Mouse (Mus musculus) heart, postnatal 36 days (tissue): ENCODE measurements around the gene Lpin2. TPM values are rescaled to one million over a fixed set of nuclear protein-coding genes. Genes with fewer than 3 reads are reported as not detected.

Experiments used
- DNase-seq, 2 experiments: peaks; one replicate each; pipeline ENCODE4 v3.0.0; 2021 to 2022
- intact Hi-C: fragments of 180-260 bp; cut with DNase I; formaldehyde crosslinking; loops from one replicate; pipeline ENCODE4 v1.15.1; 2025
- total RNA-seq, 2 experiments: library from RNA; stranded (reverse); gene quantifications; 2 replicates each; pipeline ENCODE4 v1.2.3; 2021

Gene Lpin2
- total RNA-seq, 2 experiments from 2014 or later = 7.0 to 7.4 TPM

DNA sequence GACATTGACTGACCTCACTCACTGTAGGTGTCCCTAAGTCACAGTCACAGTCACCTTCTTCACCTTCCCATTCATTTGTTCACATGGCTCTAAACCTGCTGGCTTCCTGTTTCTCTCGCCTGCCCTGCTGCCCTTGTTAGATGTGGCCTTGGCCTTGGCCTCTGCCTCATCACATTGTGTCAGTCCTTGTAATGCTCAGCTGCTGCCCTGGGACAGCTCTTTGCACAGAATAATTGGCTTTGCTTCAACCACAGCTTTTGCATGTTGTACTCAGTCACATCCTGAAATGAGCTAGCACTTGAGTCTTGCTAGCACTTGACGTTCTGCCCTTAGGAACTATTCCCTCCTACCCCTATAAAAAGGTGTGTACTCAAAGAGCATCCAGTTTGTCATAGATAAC, 42.2 kb downstream of the Lpin2 start:
- intact Hi-C loops = no loop called here
- no peak for DNase-seq

- intact Hi-C loops = loop anchor here (5.0 kb wide), 1 partner anchor 87 kb away; the partner anchor contains the start of gene Emilin2
- peak; percentile 34 to 40 for DNase-seq
Observed at GRCm38 (mm10) chr17:71225091-71225490, 42.7 kb downstream of the Lpin2 start.

DNA sequence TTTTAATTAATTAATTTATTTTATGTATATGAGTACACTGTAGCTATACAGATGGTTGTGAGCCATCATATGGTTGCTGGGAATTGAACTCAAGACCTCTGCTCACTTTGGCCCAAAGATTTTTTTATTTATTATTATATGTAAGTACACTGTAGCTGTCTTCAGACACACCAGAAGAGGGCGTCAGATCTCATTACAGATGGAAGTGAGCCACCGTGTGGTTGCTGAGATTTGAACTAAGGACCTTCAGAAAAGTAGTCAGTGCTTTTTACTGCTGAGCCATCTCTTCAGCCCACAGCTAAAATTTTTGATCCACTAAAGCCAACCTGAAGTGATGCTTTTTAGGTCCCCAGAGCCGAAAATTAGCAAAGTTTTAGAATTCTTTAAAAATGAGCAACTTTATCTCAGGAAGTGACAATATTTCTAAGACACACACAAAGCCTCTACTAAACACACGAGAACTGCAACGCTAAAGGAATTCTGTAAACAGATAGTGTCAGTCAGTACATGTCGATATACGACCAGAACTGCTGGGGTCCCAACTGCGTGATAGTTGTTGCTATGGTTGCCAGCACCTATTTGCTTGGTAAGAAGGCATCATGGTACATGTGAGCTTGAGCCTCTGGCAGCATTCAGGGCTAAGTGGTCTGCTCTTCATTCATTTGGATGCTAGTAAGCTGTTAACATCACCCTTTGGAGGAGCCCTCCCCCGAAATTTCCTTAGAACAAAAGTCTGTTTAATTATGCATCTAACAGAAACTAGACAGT, 45.0 kb downstream of the Lpin2 start:
- intact Hi-C loops = loop anchor here (5.0 kb wide), 1 partner anchor 85 kb away; the partner anchor contains the start of gene Emilin2
- no peak for DNase-seq

DNA sequence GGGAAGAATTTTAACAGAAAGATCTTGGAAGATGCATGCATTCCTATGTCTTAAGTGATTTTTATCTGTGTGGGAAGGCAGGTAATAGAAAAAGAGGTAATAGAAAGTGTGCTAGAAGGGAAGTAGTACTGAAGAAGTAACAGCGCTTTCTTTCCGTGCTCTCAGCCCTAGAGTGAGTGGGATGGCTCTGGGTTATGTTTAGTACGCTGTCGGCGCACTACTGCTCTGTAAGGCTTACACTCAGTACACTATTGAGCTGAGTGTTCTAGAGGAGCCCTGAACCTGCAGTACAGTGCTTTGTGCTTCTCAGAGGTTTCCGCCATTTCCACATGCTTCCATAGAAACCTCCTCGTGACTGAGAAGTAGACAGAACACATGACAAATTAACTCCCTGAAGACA, 46.3 kb downstream of the Lpin2 start:
- intact Hi-C loops = loop anchor here (5.0 kb wide), 1 partner anchor 84 kb away; the partner anchor contains the start of gene Emilin2
- no peak for DNase-seq

- intact Hi-C loops = loop anchor here (5.0 kb wide), 1 partner anchor 122 kb away; no protein-coding TSS in a partner anchor
- no peak for DNase-seq
Observed at GRCm38 (mm10) chr17:71230108-71230709, 47.8 kb downstream of the Lpin2 start.

DNA sequence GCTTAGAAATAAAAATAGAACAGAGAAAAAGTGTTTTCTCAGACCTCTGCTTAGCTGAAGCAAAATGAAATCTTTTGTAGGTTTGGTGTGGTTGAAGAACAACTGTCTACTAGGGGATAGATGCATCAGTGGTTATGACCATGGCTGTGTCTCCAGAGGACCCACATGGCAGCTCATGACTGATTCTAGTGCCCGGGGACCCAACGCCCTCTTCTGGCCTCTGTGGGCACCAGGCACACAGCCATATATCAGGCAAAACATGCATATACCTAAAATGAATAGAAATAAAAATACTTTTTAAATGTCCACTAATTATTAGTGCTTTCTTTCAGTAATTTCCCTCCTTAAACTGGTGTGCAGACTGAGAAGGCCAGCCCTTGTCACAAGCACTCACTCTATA, 49.6 kb downstream of the Lpin2 start:
- DNase-seq = no peak
- intact Hi-C loops = loop anchor here (1.0 to 5.0 kb wide), 2 partner anchors 120 to 164 kb away; no protein-coding TSS in a partner anchor

GRCm38 (mm10) chr17:71233210-71233609, 50.9 kb downstream of the Lpin2 start:
- intact Hi-C loops = loop anchor here (5.0 kb wide), 1 partner anchor 119 kb away; no protein-coding TSS in a partner anchor

GRCm38 (mm10) chr17:71234041-71234594, 51.8 kb downstream of the Lpin2 start:
- DNase-seq = no peak
- intact Hi-C loops = loop anchor here (5.0 kb wide), 1 partner anchor 118 kb away; no protein-coding TSS in a partner anchor

More at GRCm38 (mm10) chr17:71233210-71233609, 50.9 kb downstream of the Lpin2 start:
- no peak for DNase-seq

- no peak for DNase-seq
- intact Hi-C loops = no loop called here
Observed at GRCm38 (mm10) chr17:71235229-71235958, 53.0 kb downstream of the Lpin2 start.

DNA sequence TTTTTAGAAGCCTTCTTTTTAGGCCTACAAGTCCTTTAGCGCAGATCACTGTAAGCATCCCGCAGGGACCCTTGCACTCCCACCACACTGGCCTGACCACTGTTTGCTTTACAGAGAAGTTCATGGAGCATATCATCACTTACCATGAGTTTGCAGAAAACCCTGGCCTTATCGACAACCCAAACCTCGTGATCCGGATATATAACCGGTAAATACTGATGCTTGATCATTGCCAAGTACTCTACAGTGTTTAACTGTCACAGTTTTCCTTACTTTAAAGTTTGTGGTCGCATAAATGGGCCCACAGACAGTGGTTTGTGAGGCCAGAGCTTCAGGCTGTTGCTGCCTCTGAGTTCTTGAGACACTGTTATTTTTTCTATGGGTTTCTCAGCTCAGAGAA, 56.1 kb downstream of the Lpin2 start:
- DNase-seq = no peak
- intact Hi-C loops = no loop called here

DNA sequence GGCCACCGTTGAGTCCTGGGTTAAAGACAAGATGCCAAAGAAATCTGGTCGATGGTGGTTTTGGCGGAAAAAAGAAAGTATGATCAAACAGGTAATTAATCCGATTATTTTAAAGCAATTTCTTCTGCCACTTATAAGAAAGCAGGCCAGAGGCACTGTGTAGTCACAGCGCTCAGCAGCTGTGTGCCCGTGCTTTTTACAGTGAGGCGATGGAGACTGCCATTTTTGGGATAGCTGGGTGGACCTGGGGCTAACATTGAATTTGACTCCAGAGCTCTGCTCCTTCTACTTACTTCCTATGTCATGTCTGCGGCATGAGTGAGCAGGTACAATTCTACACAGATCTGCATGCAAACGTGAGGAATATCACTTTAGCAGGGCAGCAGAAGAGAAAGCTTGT, 58.5 kb downstream of the Lpin2 start:
- intact Hi-C loops = no loop called here
- DNase-seq = no peak

DNA sequence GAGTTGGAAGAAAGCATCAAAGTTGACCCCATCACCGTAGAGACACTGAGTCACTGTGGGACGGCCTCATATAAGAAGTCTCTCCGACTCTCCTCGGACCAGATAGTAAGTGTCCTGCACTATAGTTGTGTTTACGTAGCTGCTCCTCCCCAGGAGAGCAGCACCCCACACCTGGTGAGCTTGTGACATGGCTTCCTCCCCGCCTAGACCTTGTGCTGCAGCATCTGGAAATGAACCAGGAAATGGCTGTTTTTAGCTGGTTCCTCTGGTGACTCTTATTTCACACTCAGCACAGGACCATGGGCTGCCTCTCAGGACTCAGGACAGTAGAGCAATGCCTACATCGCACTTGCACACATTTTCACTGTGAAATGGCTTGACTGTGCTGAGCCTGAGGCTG, 60.3 kb downstream of the Lpin2 start:
- intact Hi-C loops = no loop called here

DNA sequence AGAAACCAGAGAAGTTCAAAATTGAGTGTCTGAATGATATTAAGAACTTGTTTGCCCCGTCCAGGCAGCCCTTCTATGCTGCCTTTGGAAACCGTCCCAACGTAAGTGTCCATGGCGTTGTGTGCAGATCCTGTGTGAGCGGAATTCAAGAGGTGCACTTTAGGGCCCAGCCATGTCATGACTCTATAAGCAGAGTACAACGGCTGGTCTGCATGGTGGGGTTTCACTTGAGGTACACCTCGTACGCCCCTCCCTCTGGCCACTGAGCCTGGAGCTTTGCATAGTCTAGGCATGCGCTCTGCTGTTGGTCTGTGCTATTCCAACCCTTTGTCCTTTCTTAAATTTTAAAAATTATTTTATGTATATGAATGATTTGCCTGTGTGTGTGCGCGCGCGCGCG, 62.8 kb downstream of the Lpin2 start:
- intact Hi-C loops = no loop called here
- DNase-seq = no peak

More for the DNA sequence above, 60.3 kb downstream of the Lpin2 start:
- DNase-seq = no peak

GRCm38 (mm10) chr17:71246022-71246421, 63.7 kb downstream of the Lpin2 start:
- DNase-seq = no peak
- intact Hi-C loops = no loop called here

DNA sequence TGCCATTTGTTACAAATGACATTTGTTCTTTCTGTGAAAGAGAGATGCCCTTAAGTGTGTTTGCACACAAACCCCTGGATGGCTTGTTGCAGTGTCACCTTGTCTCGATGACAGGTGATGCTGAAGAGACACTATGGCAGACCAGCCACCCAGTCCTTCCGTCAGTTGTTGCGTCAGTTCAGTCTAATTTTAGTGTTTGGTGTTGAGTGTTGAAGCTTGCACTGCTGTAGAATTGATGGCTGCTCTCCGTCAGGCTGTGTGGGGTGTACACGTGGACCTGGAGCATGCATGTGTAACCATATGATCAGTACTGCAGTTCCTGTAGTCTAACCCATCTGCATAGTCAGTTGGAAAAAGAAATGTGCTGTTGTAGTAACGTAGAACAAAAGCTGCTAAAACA, 66.6 kb downstream of the Lpin2 start:
- intact Hi-C loops = no loop called here
- no peak for DNase-seq

DNA sequence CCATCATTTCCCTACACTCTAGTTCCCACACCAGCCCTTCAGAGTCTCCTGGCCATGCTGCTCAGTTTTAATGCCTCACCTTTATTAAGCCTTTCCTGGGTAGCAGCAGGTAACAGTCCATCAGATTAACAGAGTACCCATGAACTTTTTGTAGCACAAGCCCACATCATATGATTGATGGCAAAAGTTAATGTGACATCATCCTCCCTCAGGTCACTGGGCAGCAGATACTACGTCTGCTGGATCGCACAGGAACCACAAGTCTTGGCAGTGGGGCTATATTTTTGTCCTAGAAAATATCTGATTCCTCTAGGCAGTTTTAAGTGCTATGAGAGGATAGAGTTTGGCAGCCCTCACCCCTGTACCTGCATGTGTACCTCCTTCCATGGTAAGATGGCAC, 67.7 kb downstream of the Lpin2 start:
- DNase-seq = no peak
- intact Hi-C loops = no loop called here

DNA sequence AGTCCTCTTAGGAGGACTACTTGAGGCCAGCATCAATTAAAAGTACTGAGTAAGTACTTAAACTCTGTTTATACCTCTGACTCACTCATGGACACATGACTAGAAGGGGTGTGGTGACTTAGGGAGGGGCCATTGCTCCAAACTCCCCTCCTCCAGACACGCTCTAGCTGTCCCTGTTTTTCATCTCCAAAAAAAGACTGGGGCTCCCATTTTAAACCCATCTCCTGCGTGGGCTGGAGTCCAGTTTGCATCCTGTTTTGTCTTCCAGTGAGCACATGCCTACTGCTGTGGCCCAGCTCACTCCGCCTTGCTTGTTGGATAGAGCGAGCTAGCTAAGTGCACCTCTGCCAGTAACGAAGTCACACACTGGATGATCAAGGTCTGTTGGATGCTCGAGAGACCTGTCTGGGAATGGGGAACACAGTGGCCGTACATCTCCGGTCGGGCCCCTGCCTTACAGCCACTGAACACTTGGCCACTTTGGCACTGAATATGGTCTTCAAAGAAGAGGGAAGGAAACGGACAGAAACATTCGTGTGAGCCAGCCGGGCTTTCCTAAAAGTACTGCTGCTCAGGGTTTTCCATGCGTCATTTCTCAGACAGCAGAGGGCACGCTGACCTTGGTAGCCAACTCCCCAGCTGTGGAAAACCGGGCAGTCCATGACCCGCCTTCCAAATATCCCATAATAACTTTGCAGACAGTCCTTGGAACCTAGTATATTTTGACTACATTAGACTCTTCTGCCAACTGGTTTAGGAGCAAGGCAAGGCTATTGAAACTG, 68.7 kb downstream of the Lpin2 start:
- intact Hi-C loops = no loop called here
- peak in 1 of 2 experiments; percentile 67 for DNase-seq

DNA sequence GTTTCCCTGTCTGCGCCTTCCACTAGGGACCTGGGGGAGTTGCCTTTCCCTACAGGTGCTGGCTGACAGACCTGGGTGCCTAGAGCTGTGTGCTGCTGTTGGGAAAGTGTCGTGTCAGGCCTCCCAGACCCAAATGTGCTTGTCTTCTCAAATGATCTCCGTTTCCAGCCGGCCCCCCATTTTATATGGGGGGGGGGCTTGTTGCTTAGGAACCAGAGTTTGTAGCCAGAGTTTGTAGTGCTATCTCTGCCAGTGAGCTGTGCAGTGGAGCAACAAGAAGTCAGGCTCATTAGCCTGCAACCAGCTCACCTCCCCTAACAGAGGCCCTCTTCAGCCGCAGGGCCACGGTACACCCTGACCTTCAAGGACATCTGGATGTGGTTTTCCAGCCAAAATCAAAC, 69.2 kb downstream of the Lpin2 start:
- no peak for DNase-seq
- intact Hi-C loops = loop anchor here (2.0 kb wide), 1 partner anchor 59 kb away; the partner anchor contains the start of gene Emilin2

GRCm38 (mm10) chr17:71252101-71252500, 69.7 kb downstream of the Lpin2 start:
- intact Hi-C loops = loop anchor here (2.0 kb wide), 1 partner anchor 59 kb away; the partner anchor contains the start of gene Emilin2
- DNase-seq = no peak

DNA sequence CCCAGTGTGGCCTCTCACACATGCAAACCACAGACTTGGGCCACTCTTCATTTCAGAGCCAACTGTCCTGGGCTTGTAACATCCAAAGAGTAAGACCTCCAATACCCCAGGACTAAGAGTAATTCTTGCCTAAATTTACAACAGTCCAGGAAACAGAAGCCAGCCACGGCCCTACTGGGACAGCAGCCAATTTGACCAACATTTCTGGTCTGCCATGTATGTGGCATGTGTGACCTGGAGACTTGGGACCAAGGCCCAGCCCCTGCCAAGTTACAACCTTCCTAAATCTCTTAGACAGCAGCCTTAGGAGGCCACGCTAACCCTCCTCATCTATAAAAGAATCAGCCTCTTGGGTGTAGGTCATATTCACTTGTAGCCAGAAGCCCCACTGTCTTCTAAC, 71.0 kb downstream of the Lpin2 start:
- intact Hi-C loops = loop anchor here (2.0 kb wide), 1 partner anchor 57 kb away; the partner anchor contains the start of gene Emilin2
- DNase-seq = no peak
